Mouse (Mus musculus): ENCODE measurements around the gene Ptpa.
A peak's percentile ranks its signal among the peaks of the same experiment; 100 is the strongest.

The Ptpa gene

GRCm38 (mm10) chr2:30456104-30456980 is 40.5 kb downstream of the Ptpa start:
- no peak for DNase-seq (ENCODE audit: extremely low read depth, insufficient read length, low spot score)

- no peak for DNase-seq (ENCODE audit: extremely low read depth, insufficient read length, low spot score)
Measured at GRCm38 (mm10) chr2:30458349-30458748, 42.5 kb downstream of the Ptpa start.

- DNase-seq (ENCODE audit: extremely low read depth, insufficient read length, low spot score): no peak
Measured at GRCm38 (mm10) chr2:30459241-30459640, 43.4 kb downstream of the Ptpa start.

- DNase-seq (ENCODE audit: extremely low read depth, insufficient read length, low spot score): no peak
Measured at GRCm38 (mm10) chr2:30463341-30463761, 47.5 kb downstream of the Ptpa start.

GRCm38 (mm10) chr2:30463904-30464330 is 48.1 kb downstream of the Ptpa start:
- peak; percentile 84 for DNase-seq (ENCODE audit: extremely low read depth, insufficient read length, low spot score)

GRCm38 (mm10) chr2:30464411-30464810 is 48.6 kb downstream of the Ptpa start:
- DNase-seq (ENCODE audit: extremely low read depth, insufficient read length, low spot score): no peak

GRCm38 (mm10) chr2:30466787-30467186 is 50.9 kb downstream of the Ptpa start:
- DNase-seq (ENCODE audit: extremely low read depth, insufficient read length, low spot score): no peak

- no peak for DNase-seq (ENCODE audit: extremely low read depth, insufficient read length, low spot score)
Measured at GRCm38 (mm10) chr2:30469009-30469408, 53.2 kb downstream of the Ptpa start.

- DNase-seq (ENCODE audit: extremely low read depth, insufficient read length, low spot score): peak; percentile 78
Measured at GRCm38 (mm10) chr2:30469796-30470142, 53.9 kb downstream of the Ptpa start.

GRCm38 (mm10) chr2:30470143-30470946 is 54.5 kb downstream of the Ptpa start:
- peak; percentile 88 for DNase-seq (ENCODE audit: extremely low read depth, insufficient read length, low spot score)

- peak; percentile 69 for DNase-seq (ENCODE audit: extremely low read depth, insufficient read length, low spot score)
Measured at GRCm38 (mm10) chr2:30471051-30471450, 55.2 kb downstream of the Ptpa start.

GRCm38 (mm10) chr2:30471795-30472720 is 56.2 kb downstream of the Ptpa start:
- DNase-seq (ENCODE audit: extremely low read depth, insufficient read length, low spot score): peak; percentile 90

GRCm38 (mm10) chr2:30472731-30473351 is 57.0 kb downstream of the Ptpa start:
- peak; percentile 67 for DNase-seq (ENCODE audit: extremely low read depth, insufficient read length, low spot score)

GRCm38 (mm10) chr2:30473431-30474031 is 57.7 kb downstream of the Ptpa start:
- DNase-seq (ENCODE audit: extremely low read depth, insufficient read length, low spot score): no peak

- DNase-seq (ENCODE audit: extremely low read depth, insufficient read length, low spot score): peak; percentile 94
Measured at GRCm38 (mm10) chr2:30474039-30474438, 58.2 kb downstream of the Ptpa start, which contains the start of gene Ier5l. Gene Ier5l (minus strand): TSS chr2:30474219.

- no peak for DNase-seq (ENCODE audit: extremely low read depth, insufficient read length, low spot score)
Measured at GRCm38 (mm10) chr2:30474776-30475175, 58.9 kb downstream of the Ptpa start.

- DNase-seq (ENCODE audit: extremely low read depth, insufficient read length, low spot score): no peak
Measured at GRCm38 (mm10) chr2:30475457-30475856, 59.6 kb downstream of the Ptpa start.

GRCm38 (mm10) chr2:30476241-30476640 is 60.4 kb downstream of the Ptpa start:
- no peak for DNase-seq (ENCODE audit: extremely low read depth, insufficient read length, low spot score)

- no peak for DNase-seq (ENCODE audit: extremely low read depth, insufficient read length, low spot score)
Measured at GRCm38 (mm10) chr2:30478526-30478925, 62.7 kb downstream of the Ptpa start.

- DNase-seq (ENCODE audit: extremely low read depth, insufficient read length, low spot score): peak; percentile 80
Measured at GRCm38 (mm10) chr2:30487597-30487996, 71.8 kb downstream of the Ptpa start.

All from 3134 (cell line).